Mouse (Mus musculus) heart, postnatal 0 days (tissue): Measurements from ENCODE around the gene Cbx6.

Experiments used
- CTCF ChIP-seq: IDR thresholded peaks from 2 replicates; pipeline ENCODE4 v1.5.1; 2016; ENCODE audit warnings: antibody characterized with exemption, control low read depth, low read depth
- EP300 ChIP-seq: IDR thresholded peaks from 2 replicates; pipeline ENCODE4 v1.6.1; 2016; ENCODE audit warnings: antibody characterized with exemption, low read depth

GRCm38 (mm10) chr15:79810061-79810460 lies 24.4 kb downstream of the Cbx6 start:
- TF ChIP-seq CTCF (no peak), EP300 (no peak)
